In the genomic region with DNA sequence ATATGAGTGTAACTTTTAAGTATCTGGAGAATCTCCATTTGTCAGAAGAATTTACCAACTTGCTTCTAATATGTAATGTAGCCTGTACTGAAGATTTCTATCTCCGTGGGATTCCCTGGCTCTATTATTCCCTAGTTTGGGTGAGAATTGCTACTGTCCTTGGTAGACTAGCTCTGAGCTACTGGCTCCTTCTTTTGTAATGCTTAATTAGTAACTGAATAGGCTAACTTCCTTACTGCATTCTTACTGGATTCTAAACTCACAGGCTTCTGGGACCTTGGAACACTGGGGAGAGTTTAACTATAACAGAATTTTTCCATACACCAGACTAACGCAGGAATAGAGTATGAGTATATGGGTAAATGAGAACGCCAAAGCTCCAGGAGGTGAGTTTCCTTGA, we compare ENCODE assay signal across 14 mouse cellular contexts. TPM values are rescaled to one million over a fixed set of nuclear protein-coding genes. Genes with fewer than 3 reads are reported as not detected.
"Had no signal": no experiment of that assay in that cellular context is flagged by ENCODE, and none has a peak within 500 bp of the region (broad histone marks: within the 10 kb centered on the region; RNA-seq: fewer than 3 reads in every experiment).

No protein-coding gene starts in this region.

RNA-seq across cellular contexts. Expression of a gene that starts 34.9 kb away (rescaled TPM):
- polyA plus RNA-seq: heart, adult 2 months; heart, embryonic 11.5 days; heart, postnatal 0 days; large intestine, adult 2 months; limb, embryonic 11.5 days; liver, adult 2 months had no signal

RNA-seq across cellular contexts. Expression of a gene that starts 42.0 kb away (rescaled TPM):
- polyA plus RNA-seq: gonadal fat pad, adult 2 months; heart, adult 2 months; heart, embryonic 11.5 days; heart, embryonic 13.5 days; hindbrain, embryonic 11.5 days; hindbrain, embryonic 13.5 days; intestine, embryonic 16.5 days; limb, embryonic 13.5 days; liver, adult 2 months; liver, embryonic 12.5 days; liver, embryonic 16.5 days had no signal
